Mouse (Mus musculus) mouse trophoblast stem cell (cell line): ENCODE results near the gene Rad51b.

Source experiments
- in situ Hi-C, 2 experiments: fragments of 300-500 bp; cut with MseI, MboI; formaldehyde crosslinking; loops; 2 replicates in 1 of 2; 3 replicates in 1 of 2; pipeline ENCODE4 v1.15.1; 2025

Rad51b gene

DNA sequence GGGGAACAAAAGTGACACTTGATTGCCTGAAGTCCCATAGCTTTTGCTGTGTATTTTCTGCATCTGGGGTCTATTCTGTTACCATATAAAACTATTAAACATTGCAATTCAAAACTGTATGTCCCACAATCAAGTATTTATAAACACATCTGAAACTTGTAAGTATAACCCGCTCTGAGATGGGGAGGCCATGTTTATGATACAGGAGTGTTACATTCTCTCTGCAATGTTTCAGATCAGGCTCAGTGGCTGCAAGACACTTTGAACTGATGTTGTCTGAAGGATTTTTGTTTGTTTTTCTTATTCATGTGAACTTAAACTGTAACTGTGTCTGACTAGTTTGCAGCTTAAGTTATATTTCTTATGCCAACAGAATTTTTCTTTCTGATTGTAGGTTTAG lies 80.3 kb downstream of the Rad51b start:
- in situ Hi-C loops, result no loop called here

DNA sequence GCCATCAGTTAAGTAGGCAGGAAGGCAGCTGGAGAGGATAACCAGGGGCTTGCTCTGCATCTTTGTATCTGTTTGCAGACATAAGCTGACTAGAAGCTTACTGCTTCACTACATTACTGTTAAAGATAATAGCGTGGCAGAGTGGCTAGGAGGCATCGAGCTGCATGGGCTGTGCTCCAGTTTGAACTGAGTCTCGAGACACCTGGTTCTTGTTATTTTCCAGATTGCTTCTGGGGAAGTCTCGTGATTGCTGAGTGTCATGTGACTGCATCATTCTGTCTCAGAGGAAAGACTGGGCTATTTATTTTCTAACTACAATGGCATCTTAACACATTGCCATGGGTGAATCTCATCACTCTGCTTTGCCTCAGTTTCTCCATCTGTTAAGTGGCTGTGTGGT lies 80.8 kb downstream of the Rad51b start:
- in situ Hi-C loops, result no loop called here

DNA sequence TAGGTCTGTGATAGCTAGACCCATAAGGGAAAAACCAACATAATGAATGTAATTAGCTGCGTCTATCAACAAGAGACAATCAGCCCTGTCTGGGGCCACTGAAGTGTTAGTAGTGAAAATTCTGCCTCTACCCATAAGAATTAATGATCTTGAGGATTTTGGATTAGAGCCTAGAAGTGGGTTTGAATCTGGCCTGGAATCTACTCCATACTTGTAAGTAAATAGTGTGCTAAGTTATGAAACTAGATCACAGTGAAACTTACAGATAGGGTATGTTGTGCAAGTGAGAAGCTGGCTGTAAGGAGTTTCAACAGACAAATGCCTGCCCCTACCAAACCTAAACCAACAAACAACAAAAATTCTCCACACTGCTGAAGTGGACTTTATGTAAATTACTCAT lies 83.1 kb downstream of the Rad51b start:
- in situ Hi-C loops, result no loop called here

DNA sequence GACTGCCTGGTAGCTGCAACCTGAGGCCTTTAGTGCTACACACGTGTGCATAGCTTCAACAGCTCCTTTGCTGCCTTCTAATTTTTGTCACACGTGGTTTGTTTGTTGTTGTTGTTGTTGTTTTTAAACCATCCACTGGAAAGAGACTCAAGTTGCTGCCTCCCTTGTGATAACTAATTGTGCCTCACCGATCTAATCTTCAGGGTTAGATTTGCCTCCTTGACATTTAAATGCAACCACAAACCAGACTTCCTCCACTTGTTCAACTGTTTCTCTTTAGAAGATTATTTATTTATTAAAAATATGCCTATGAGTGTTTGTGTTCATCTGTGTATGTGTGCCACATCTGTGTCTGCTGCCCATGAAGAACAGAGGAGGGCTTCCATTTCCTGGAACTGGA lies 84.4 kb downstream of the Rad51b start:
- in situ Hi-C loops, result no loop called here

- in situ Hi-C loops, result no loop called here
Observed at GRCm38 (mm10) chr12:79382416-79382815, 85.3 kb downstream of the Rad51b start.

DNA sequence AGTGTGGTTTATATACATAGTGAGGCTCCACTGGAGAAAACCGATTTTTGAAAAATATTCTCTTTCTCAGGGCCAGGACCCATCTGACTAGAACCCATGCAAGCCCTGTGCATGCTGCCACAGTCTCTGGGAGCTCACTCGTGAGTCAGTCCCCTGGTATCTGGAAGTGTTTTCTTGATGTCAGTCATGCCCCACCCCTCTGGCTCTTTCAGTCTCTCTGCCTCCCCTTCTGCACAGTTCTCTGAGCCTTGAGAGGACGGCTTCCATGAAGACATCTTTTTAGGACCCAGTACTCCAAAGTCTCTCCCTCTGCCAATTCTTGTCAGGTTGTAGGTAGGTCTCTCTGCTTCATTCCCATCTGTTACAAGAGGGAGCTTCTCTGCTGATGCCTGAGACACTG lies 86.5 kb downstream of the Rad51b start:
- in situ Hi-C loops, result no loop called here

DNA sequence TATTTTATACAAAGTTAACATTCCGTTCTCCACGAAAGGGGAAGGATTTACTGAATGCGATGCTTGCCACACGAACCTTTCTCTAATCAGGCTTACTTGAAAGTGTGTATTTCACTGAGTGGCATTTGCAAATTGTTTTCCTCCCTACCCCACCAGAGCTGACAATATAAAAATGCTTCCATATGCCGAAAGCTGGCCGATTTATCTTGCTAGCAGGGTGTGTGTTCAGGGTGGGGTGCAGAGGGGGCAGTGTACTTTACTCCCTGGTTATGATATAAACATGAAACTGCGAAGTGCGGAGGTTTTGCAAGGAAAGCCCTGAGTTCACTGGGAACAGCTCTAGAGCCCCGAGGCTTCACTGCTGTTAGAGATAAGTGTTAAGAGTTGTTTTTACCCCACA lies 87.7 kb downstream of the Rad51b start:
- in situ Hi-C loops, result no loop called here

- in situ Hi-C loops, result no loop called here
Observed at GRCm38 (mm10) chr12:79385199-79385598, 88.1 kb downstream of the Rad51b start.

DNA sequence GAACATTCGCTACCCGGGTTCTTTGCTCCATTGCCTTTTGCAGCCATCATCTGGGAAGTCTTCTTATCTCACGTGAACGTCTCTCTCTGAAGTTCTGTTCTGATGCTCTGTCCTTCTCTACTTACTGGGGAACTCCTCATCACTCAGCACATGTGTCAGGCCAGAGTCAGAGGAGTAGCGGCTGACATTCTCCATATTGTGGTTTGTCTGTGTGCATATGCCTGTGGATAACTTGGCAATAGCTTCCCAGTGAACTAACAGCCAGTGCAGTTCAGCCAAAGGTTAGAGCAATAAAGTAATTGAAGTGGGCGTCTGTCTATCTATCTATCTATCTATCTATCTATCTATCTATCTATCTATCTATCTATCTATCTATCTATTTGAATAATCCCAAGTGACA lies 90.8 kb downstream of the Rad51b start:
- in situ Hi-C loops, result no loop called here

- in situ Hi-C loops, result no loop called here
Observed at GRCm38 (mm10) chr12:79389251-79389650, 92.2 kb downstream of the Rad51b start.

DNA sequence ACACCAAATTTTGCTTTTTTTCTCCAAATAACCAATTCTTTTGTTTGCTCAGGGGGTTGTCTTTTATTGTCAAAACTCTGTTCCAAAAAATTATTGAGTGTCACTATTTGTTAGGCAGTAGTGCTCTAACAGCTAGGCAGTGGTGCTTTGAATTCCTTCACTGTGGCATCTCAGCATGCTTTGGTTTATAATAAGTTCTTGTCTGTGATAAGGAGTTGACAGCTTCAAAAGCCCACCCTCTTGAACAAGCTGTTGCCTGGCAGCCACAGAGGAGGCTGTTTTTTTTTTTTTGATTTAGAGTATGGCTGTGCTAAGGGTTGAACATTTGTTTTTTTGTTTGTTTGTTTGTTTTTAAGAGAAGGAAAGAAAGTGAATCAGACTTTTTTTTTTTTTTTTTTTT lies 92.9 kb downstream of the Rad51b start:
- in situ Hi-C loops, result no loop called here

GRCm38 (mm10) chr12:79393636-79394035 lies 96.6 kb downstream of the Rad51b start:
- in situ Hi-C loops, result no loop called here

DNA sequence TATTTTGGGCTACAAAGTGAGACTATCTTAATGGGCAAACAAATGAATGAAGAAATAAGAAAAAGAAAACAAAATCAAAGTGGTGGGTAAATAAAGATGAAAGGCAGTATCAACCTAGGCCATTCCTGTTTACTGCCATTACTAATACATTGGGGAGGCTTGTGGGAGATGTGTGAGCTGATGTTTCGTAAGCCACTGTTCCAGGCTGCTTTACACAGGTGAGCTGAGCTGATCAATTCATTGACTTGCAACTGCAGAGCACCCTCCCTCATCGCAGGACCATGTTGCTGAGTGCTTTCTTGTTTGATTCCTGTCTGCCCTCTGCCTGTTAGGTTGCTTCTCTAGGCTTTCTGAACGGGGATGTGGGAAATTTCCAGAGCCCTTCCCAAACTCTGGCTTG lies 106.9 kb downstream of the Rad51b start:
- in situ Hi-C loops, result no loop called here

DNA sequence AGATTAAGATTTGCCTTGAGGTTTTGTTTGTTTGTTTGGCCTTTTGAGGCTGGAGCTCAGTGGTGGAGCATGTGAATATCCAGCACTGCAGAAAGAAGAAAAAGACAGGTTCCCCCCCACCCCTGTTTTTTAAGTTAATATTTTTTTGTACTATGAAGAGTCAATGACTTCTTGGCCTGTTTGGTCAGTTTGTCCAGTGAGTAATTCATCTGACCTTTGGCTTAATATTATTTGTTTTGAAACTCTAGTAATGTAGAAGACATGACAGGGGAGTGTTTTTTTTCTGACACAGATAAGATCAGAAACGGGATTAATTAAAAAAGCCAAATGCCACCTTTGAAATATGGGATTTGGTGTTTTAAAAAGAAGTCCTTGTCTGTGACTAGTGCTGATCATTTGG lies 107.4 kb downstream of the Rad51b start:
- in situ Hi-C loops, result no loop called here

GRCm38 (mm10) chr12:79408677-79409076 lies 111.6 kb downstream of the Rad51b start:
- in situ Hi-C loops, result no loop called here

GRCm38 (mm10) chr12:79409126-79409860 lies 112.2 kb downstream of the Rad51b start:
- in situ Hi-C loops, result no loop called here

GRCm38 (mm10) chr12:79412894-79413507 lies 115.9 kb downstream of the Rad51b start:
- in situ Hi-C loops, result no loop called here

- in situ Hi-C loops, result no loop called here
Observed at GRCm38 (mm10) chr12:79417360-79417759, 120.3 kb downstream of the Rad51b start.

- in situ Hi-C loops, result no loop called here
Observed at GRCm38 (mm10) chr12:79420605-79421004, 123.5 kb downstream of the Rad51b start.

DNA sequence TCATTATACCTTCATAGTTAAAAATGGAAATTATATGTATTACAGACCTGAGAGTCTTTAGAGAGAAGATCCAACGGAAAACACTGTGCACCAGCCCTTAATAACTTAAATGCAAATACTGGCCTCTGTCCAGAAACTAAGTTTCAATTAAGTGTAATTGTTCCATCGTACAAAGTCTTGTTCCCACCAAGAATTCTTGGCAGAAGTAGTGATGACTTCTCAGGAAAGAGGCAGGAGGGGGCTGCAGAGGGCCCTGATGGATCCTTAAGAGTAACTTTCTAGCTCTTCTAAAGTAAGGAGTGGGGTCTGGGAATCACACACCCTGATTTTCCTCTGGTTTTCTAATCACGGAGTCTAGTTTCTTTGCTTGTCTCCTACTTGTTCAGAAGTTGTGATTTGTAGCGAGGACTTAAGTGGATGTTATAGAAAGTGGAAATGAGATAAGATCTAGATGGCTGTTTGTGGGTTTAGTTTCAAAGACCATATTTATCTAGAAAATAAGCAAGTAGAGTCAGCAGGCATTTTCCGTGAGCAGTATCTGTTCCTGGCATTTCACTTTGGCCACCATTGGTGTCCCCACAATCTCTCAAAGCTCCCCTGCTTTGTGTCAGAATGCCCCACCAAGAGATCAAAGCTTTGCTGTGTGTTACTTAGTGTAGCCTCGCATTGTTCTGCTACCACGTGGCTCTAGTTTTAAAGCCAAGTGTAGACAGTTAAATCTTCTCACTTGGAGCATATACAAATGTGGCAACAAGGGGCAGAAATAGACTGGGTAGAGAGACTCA lies 132.6 kb downstream of the Rad51b start:
- in situ Hi-C loops, result no loop called here

DNA sequence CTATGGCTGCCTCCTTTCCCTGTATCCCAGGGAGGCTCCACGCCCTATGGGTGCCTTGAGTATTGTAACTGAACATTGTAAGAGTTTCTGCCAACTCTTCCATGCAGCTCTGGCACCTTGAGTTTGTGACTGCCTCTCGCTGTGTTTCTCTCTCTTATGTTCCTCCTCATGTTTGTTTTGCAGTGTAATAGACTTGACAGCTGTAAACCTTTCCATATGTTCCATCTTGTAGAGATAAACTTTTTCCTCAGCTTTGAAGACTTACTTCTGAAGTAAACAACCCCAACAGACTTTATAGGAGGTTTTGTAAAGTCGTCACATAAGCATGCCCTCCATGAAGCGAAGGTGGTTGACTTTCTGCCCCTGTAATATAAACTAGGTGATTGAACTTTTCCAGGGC lies 134.1 kb downstream of the Rad51b start:
- in situ Hi-C loops, result no loop called here

DNA sequence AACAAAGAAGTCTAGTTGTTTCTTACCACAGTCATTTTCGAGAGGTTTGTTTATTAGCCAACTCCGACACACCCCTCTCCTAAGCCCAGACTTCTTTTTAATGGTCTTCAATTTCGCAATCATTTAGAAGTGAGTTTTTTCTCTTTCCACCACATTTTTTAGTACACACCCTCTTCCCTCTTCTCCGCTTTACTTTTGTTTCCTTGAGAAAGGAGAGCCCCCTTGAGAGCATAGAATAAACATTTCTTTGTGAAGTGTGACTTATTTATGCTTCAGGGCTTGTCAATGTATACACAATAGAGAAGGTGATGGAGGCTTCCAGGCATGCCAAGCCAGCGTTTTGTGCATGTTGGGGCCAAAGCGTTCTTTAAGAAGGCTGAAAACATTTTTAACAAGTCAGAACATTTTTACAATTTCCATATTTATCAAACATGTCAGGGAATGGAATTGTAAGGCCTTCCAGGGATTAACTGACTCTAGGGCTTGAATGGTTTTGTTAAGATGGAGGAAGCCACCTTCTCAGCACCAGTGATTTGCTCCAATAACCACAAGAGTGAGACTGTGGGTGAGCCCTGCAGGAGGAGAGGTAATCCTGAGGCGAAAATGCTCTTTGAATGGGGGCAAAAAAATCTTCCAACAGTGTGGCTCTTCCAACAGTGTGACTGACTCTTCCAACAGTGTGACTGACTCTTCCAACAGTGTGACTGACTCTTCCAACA lies 136.8 kb downstream of the Rad51b start:
- in situ Hi-C loops, result no loop called here
